Mouse (Mus musculus): Measurements from ENCODE around the gene Sptlc2. TPM values are rescaled to one million over a fixed set of nuclear protein-coding genes. Genes with fewer than 3 reads are reported as not detected.

Gene Sptlc2
- polyA plus RNA-seq, 1 experiment from 2014 or later: 57.4 TPM

DNA sequence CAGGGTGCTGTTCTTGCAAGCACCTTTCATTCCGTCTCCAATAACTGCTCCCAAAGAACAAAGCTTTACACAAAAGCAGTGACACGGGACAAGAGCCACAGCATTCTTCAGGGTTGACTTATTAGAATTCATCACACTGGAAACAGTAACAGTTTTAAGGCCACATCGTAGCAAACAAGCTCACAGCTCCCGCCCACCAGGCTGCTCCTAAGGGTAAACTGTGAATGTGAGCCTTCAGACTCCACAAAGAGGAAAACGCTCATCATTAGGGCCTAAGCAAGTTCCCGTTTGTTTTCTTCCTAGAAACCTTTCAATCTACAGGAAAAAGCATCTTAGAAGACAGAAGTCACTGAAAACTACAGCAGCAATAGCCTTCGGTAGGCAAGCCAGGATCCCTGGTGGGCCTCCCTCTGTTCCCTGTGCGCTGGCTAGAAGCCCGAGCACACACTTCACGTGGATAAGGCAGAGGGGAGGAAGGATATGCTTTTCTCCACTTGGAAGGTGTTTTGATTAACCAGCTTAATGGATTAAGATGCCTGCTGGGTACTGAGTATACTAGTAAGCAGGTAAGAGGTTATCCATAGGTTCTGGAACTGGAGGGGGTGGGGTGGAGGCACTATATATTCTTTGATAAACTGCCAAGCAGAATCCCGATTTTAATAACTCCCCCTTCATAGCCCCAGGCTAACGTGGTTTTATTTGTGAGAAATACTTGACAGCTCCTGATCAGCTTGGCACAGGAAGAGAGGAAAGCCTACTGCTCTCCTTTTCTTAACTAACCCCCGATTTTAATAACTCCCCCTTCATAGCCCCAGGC lies 82.2 kb downstream of the Sptlc2 start:
- Histone ChIP-seq H3K4me1 (no peaks in the 10 kb centered on the region), H3K27ac (no peak overlapping the region), H3K27me3 (ENCODE audit: low read depth, poor library complexity, severe bottlenecking) (peaks cover 12% of the 10 kb centered on the region), H3K36me3 (peaks cover 21% of the 10 kb centered on the region), H3K4me3 (no peak overlapping the region), H3K9me3 (replicated peaks) (no peaks in the 10 kb centered on the region)
- WGBS: 54% methylated on average over 13 of the region's 13 CpGs
- no peak for DNase-seq (ENCODE audit: low spot score)

GRCm38 (mm10) chr12:87301189-87301588 lies 87.0 kb downstream of the Sptlc2 start:
- Histone ChIP-seq H3K27me3 (ENCODE audit: low read depth, poor library complexity, severe bottlenecking) (peaks cover 42% of the 10 kb centered on the region), H3K4me3 (no peak overlapping the region), H3K36me3 (no peaks in the 10 kb centered on the region), H3K27ac (no peak overlapping the region), H3K9me3 (replicated peaks) (no peaks in the 10 kb centered on the region), H3K4me1 (peaks cover 17% of the 10 kb centered on the region)
- WGBS: 52% methylated on average over 4 of the region's 4 CpGs
- no peak for DNase-seq (ENCODE audit: low spot score)

- no peaks in the 10 kb centered on the region for H3K9me3 ChIP-seq (replicated peaks)
- peak overlapping the region; percentile 80 for H3K4me3 ChIP-seq
- H3K27me3 ChIP-seq (ENCODE audit: low read depth, poor library complexity, severe bottlenecking): peaks cover 42% of the 10 kb centered on the region
- H3K27ac ChIP-seq: no peak overlapping the region
- peaks cover 21% of the 10 kb centered on the region for H3K4me1 ChIP-seq
- H3K36me3 ChIP-seq: no peaks in the 10 kb centered on the region
- WGBS: under 1% methylated on average over 9 of the region's 9 CpGs
- no peak for DNase-seq (ENCODE audit: low spot score)
These were observed 87.8 kb downstream of the Sptlc2 start for GRCm38 (mm10) chr12:87300441-87300690.

DNA sequence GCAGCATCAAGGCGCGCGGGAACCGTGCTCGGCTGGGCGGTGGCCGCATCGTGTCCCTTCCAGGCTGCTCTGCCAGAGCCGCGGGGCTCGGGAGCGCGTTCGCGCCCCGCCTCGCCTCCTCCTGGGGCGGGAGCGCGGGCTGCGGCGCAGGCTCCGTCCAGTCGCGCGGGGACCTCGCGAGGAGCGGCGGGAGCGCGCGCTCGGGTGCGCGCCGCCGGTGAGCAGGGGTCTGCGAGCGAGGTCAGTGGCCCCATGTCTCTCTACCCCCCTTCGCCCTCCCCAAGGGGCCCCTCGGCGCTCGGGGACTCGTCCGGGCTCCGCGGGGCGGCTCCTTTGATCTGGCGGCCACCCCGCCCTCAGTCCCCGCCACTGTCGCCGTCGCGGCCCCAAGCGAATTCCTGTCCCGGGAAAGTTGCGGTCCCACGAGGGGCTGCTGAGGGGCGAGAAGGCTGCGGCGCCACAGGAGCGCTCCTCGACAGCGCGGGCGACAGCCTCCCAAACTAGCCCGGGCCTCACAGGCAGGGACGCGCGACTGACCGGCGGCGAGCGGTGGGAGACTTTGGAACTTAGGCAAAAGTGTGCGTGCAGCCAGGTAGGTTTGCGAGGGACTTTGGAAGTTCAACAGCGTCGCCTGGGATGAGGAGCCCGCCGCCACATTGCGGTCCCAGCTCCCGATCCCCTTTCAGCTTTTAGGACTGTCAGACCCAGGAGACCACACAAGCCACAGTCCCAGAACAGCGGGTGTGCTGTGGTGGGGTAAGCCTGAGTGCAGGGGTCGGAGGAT lies 88.3 kb downstream of the Sptlc2 start, which contains the start of gene Ism2:
TSS of gene Ism2 (minus strand) at position 49 of the 784 bp plus-strand sequence.
- H3K9me3 ChIP-seq (replicated peaks): no peaks in the 10 kb centered on the region
- peak within 1 kb of the TSS; percentile 80 for H3K4me3 ChIP-seq
- WGBS: under 1% methylated on average over 83 of the region's 86 CpGs
- no peaks in the 10 kb centered on the region for H3K36me3 ChIP-seq
- peaks cover 25% of the 10 kb centered on the region for H3K4me1 ChIP-seq
- peak within 1 kb of the TSS; percentile 83 for H3K27ac ChIP-seq
- DNase-seq (ENCODE audit: low spot score): peak; percentile 71
- peaks cover 42% of the 10 kb centered on the region for H3K27me3 ChIP-seq (ENCODE audit: low read depth, poor library complexity, severe bottlenecking)

DNA sequence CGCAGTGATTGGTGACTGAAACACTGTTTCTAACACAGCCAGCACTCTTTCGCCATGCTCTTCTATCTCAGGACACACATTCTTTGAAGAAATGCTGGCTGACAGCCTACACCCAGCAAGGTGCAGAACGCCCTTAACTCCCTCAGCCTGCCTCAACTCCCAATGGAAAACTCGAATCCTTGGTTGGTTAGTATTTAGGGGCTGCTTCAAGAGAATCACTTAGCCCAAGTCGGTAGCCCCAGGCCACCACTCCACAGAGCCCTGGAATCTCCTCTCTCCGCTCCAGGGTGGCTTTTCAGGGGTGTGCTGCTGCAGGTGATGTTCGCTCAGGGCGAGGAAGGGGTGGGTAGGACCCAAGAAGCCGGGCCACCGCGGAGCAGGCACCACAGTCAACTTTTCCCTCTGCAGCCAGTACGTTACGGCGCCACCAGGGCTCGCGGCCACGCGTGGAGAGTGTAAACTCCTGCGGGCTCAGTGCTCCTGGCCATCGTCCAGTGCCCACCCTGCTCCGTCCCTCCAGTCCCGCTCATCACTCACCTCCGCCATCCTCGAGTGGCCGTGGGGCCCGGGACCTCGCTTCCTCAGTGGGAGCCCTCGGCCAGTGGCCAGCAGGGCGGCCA lies 89.0 kb downstream of the Sptlc2 start:
- peaks cover 42% of the 10 kb centered on the region for H3K27me3 ChIP-seq (ENCODE audit: low read depth, poor library complexity, severe bottlenecking)
- peak overlapping the region; percentile 80 for H3K4me3 ChIP-seq
- DNase-seq (ENCODE audit: low spot score): no peak
- no peaks in the 10 kb centered on the region for H3K36me3 ChIP-seq
- H3K9me3 ChIP-seq (replicated peaks): no peaks in the 10 kb centered on the region
- H3K4me1 ChIP-seq: peaks cover 25% of the 10 kb centered on the region
- H3K27ac ChIP-seq: peak overlapping the region; percentile 83
- 10% methylated on average over 29 of the region's 29 CpGs for WGBS

DNA sequence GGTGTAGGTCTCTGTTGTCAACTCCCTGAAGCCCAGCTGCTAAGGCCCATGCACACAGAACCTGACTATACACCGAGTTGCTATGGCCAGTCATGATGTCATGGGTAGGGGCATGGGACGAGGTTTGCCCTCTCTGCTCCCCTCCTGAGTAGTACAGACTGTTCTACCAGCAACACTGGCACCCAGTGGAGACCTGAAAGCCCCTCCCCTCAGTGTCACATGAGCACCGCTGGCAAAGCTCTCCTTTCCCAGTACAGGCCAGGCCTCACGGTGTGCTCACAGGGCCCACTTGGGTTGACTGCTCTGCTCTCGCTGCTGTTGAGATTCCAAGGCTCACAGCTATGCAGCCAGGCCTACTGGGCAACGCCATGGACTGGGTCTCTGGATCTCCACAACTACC lies 94.2 kb downstream of the Sptlc2 start:
- H3K27ac ChIP-seq: no peak overlapping the region
- H3K36me3 ChIP-seq: no peaks in the 10 kb centered on the region
- H3K4me1 ChIP-seq: peaks cover 10% of the 10 kb centered on the region; the same call in 1 of the 2 replicates
- WGBS: 69% methylated on average over 6 of the region's 6 CpGs
- H3K4me3 ChIP-seq: no peak overlapping the region
- H3K9me3 ChIP-seq (replicated peaks): no peaks in the 10 kb centered on the region
- no peak for DNase-seq (ENCODE audit: low spot score)
- peaks cover 9% of the 10 kb centered on the region for H3K27me3 ChIP-seq (ENCODE audit: low read depth, poor library complexity, severe bottlenecking)

- H3K27me3 ChIP-seq (ENCODE audit: low read depth, poor library complexity, severe bottlenecking): no peaks in the 10 kb centered on the region
- whole genome bisulfite sequencing: 93% methylated on average over 5 of the region's 5 CpGs
- H3K4me3 ChIP-seq: no peak overlapping the region
- no peak for DNase-seq (ENCODE audit: low spot score)
- no peaks in the 10 kb centered on the region for H3K4me1 ChIP-seq
- no peaks in the 10 kb centered on the region for H3K9me3 ChIP-seq (replicated peaks)
- no peaks in the 10 kb centered on the region for H3K36me3 ChIP-seq
- H3K27ac ChIP-seq: no peak overlapping the region
These were observed 99.1 kb downstream of the Sptlc2 start for GRCm38 (mm10) chr12:87289100-87289499.

- 89% methylated on average over 5 of the region's 5 CpGs for WGBS
- no peaks in the 10 kb centered on the region for H3K36me3 ChIP-seq
- no peak for DNase-seq (ENCODE audit: low spot score)
These were observed 103.4 kb downstream of the Sptlc2 start for GRCm38 (mm10) chr12:87284726-87285125.

DNA sequence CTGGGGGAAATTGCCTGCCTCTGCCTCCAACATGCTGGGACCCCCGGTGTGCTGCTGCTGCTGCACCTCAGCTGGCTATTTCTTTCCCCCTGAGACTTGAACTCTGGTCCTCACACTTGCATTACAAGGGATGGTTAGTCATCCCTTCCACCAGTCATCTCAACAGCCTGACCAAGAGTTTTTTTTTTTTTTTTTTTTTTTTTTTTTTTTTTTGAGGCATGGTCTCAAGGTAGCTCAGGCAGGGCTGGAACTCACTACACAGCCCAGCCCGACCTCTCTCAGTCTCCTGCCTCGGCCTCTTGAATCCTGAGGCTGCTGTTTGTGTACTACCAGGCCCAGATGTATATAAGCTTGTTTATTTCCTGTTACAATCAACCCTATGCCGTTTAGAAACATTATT lies 103.9 kb downstream of the Sptlc2 start:
- no peak for DNase-seq (ENCODE audit: low spot score)
- no peaks in the 10 kb centered on the region for H3K27me3 ChIP-seq (ENCODE audit: low read depth, poor library complexity, severe bottlenecking)
- H3K9me3 ChIP-seq (replicated peaks): no peaks in the 10 kb centered on the region
- 76% methylated on average over 4 of the region's 4 CpGs for WGBS
- H3K36me3 ChIP-seq: no peaks in the 10 kb centered on the region
- no peak overlapping the region for H3K4me3 ChIP-seq
- H3K4me1 ChIP-seq: peaks cover 3% of the 10 kb centered on the region; the same call in 1 of the 2 replicates
- H3K27ac ChIP-seq: no peak overlapping the region

More at GRCm38 (mm10) chr12:87284726-87285125, 103.4 kb downstream of the Sptlc2 start:
- Histone ChIP-seq H3K9me3 (replicated peaks) (no peaks in the 10 kb centered on the region), H3K4me1 (peaks cover under 1% of the 10 kb centered on the region; the same call in 1 of the 2 replicates), H3K27ac (no peak overlapping the region), H3K27me3 (ENCODE audit: low read depth, poor library complexity, severe bottlenecking) (no peaks in the 10 kb centered on the region), H3K4me3 (no peak overlapping the region)

DNA sequence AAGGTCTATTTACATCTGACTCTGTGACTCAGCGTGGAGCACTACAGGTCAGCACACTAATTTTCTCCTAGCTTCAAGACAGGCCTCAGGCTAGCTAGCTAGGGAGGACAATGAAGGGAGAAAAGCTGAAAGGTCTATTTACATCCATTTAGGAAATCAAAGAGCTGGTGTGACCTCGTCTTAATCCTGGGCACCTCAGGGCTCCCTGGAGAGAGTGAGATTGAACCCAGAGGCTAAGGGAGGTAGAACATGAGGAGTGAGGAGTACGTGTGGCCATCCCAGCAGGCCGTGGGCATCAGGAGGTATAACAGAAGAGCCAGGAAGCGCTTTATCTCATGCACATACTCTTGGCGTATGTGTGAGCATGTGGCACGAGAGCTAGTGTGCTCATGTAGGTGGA lies 104.4 kb downstream of the Sptlc2 start:
- 66% methylated on average over 7 of the region's 7 CpGs for WGBS
- no peaks in the 10 kb centered on the region for H3K27me3 ChIP-seq (ENCODE audit: low read depth, poor library complexity, severe bottlenecking)
- no peaks in the 10 kb centered on the region for H3K9me3 ChIP-seq (replicated peaks)
- H3K27ac ChIP-seq: no peak overlapping the region
- peaks cover 7% of the 10 kb centered on the region for H3K4me1 ChIP-seq
- H3K36me3 ChIP-seq: no peaks in the 10 kb centered on the region
- no peak for DNase-seq (ENCODE audit: low spot score)
- H3K4me3 ChIP-seq: no peak overlapping the region

- WGBS: 88% methylated on average over 4 of the region's 4 CpGs
- Histone ChIP-seq H3K4me3 (no peak overlapping the region), H3K4me1 (peaks cover 14% of the 10 kb centered on the region), H3K9me3 (replicated peaks) (no peaks in the 10 kb centered on the region), H3K27me3 (ENCODE audit: low read depth, poor library complexity, severe bottlenecking) (no peaks in the 10 kb centered on the region), H3K27ac (no peak overlapping the region), H3K36me3 (no peaks in the 10 kb centered on the region)
- no peak for DNase-seq (ENCODE audit: low spot score)
These were observed 105.4 kb downstream of the Sptlc2 start for GRCm38 (mm10) chr12:87282743-87283142.

- H3K27me3 ChIP-seq (ENCODE audit: low read depth, poor library complexity, severe bottlenecking): no peaks in the 10 kb centered on the region
- H3K9me3 ChIP-seq (replicated peaks): no peaks in the 10 kb centered on the region
- no peak overlapping the region for H3K4me3 ChIP-seq
- H3K4me1 ChIP-seq: peaks cover 14% of the 10 kb centered on the region
- DNase-seq (ENCODE audit: low spot score): no peak
- H3K27ac ChIP-seq: no peak overlapping the region
- H3K36me3 ChIP-seq: peaks cover 6% of the 10 kb centered on the region
- WGBS: 92% methylated on average over 1 of the region's 1 CpGs
These were observed 106.4 kb downstream of the Sptlc2 start for GRCm38 (mm10) chr12:87281766-87282165.

DNA sequence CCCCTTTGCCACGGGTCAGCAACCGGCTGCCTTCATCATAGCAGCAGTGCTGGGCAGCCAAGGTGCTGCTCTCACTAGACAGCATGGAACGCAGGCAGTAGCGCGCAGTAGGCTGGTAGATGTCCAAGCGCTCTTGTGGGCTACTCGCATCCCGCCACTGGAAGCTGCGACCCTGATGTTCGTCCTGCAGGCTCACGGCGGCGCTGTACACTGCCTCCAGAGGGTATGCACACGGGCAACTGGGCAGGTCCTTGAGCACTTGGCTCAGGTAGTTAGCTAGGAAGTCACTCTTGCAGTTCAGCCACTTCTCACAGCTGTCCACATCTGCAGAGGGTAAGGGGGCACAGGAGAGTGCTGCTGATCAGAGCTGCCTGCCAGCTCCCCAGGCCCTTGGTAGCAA lies 108.3 kb downstream of the Sptlc2 start:
- DNase-seq (ENCODE audit: low spot score): no peak
- Histone ChIP-seq H3K9me3 (replicated peaks) (no peaks in the 10 kb centered on the region), H3K4me1 (peaks cover 14% of the 10 kb centered on the region), H3K36me3 (peaks cover 25% of the 10 kb centered on the region), H3K4me3 (no peak overlapping the region), H3K27me3 (ENCODE audit: low read depth, poor library complexity, severe bottlenecking) (no peaks in the 10 kb centered on the region), H3K27ac (no peak overlapping the region)
- WGBS: 50% methylated on average over 14 of the region's 14 CpGs

All from limb, embryonic 10.5 days (tissue).